Mouse (Mus musculus) bone marrow, adult 2 months (tissue): ENCODE measurements around the gene Skor1.

ENCODE experiments used
- CTCF ChIP-seq: fragments of 200-500 bp; IDR thresholded peaks from 2 replicates; pipeline ENCODE4 v1.5.1; 2011; ENCODE audit warnings: low read length, control low read depth; ENCODE audit not compliant: control insufficient read depth, insufficient read depth
- POLR2A ChIP-seq: fragments of 200-500 bp; IDR thresholded peaks from 2 replicates; pipeline ENCODE4 v1.6.1; 2011; ENCODE audit warnings: low read depth, mild to moderate bottlenecking, control low read depth, low read length, borderline replicate concordance; ENCODE audit not compliant: control insufficient read depth

DNA sequence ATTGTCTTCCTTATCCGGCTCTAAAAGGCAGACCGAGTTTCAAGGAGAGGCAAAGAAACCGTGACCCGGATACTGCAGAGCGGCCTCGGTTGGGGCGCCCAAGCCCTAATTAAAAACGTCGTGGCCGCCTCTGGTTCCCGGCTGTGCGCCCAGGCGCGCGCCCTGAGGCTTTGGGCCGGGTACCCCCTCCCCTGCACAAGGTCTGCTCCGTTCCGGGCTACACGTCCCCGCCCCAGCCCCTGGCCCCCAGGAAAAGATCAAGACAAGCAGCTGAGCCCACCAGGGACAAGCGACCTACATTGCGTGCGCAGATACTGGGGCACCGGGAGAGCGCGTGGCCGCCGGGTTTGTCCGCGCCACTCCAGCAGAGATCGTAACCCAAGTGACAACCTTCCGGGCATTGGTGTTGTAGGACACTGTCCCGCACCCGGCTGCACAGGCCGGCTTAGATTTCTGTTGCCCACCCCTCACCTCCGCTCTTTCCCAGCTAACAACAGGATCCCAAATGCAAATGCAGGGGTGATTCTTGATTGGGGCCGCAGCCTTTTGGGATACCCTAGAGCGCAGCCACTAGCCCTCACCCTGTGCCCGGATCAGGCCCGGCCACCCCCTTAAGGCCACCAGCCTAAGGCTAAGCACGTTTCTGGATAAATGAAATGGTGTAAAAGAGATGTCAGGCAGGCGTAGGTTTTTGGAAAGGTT is 6.3 kb downstream of the Skor1 start:
- TF ChIP-seq CTCF = no peak
- TF ChIP-seq POLR2A = no peak
